Mouse (Mus musculus): ENCODE data around the gene Rnase2a. TPM values are rescaled to one million over a fixed set of nuclear protein-coding genes. Genes with fewer than 3 reads are reported as not detected.
"Not testable (repeated sequence)": the region's sequence is repeated elsewhere in the genome, so short reads cannot be mapped to it uniquely, and the experiment has no call there.

Rnase2a gene
- not detected in 2 replicates for total RNA-seq (2012; rRNA removed)
- not detected for polyA plus RNA-seq (2012; ENCODE audit: insufficient read depth in 1 of 2, insufficient read length in 2 of 2, low read depth in 1 of 2, low replicate concordance in 2 of 2, missing spikeins in 1 of 2)

- H3K4me3 ChIP-seq (ENCODE audit: control insufficient read depth in 1 of 2, insufficient read depth in 1 of 2, low read depth in 2 of 2, low read length in 2 of 2) = no peak within 1 kb of the TSS
- no peaks in the 10 kb centered on the region for H3K79me2 ChIP-seq (ENCODE audit: control insufficient read depth, insufficient read depth, low read length, poor library complexity)
- no peak for TF ChIP-seq EP300 (IDR thresholded peaks at IDR 0.05; ENCODE audit: low read depth in 1 of 2, low read length in 2 of 2)
- no peak for TF ChIP-seq MYC (IDR thresholded peaks at IDR 0.05; ENCODE audit: low read depth, low read length)
- no peak for TF ChIP-seq POLR2A (IDR thresholded peaks at IDR 0.05; ENCODE audit: control insufficient read depth in 1 of 2, insufficient read depth in 1 of 2, low read depth in 1 of 2, low read length in 2 of 2, poor library complexity in 1 of 2)
- no peak for TF ChIP-seq UBTF (IDR thresholded peaks at IDR 0.05; ENCODE audit: borderline replicate concordance, insufficient read depth, low read depth, low read length)
- TF ChIP-seq MAZ (IDR thresholded peaks at IDR 0.05; ENCODE audit: low read depth, low read length) = no peak
- TF ChIP-seq POLR2AphosphoS5 (IDR thresholded peaks at IDR 0.05; ENCODE audit: borderline replicate concordance, low read depth, low read length) = no peak
- TF ChIP-seq KAT2A (conservative IDR thresholded peaks at IDR 0.05; ENCODE audit: low read depth, low read length) = no peak
- TF ChIP-seq GABPA (IDR thresholded peaks at IDR 0.05; ENCODE audit: low read depth, low read length) = no peak
- TF ChIP-seq POLR2AphosphoS2 (IDR thresholded peaks at IDR 0.05; ENCODE audit: low read length) = no peak
- no peak for TF ChIP-seq NELFE (IDR thresholded peaks at IDR 0.05; ENCODE audit: low read depth, low read length)
- DNase-seq (ENCODE audit: low read depth, low spot score) = no peak
- H3K27ac ChIP-seq (ENCODE audit: control insufficient read depth, low read depth, low read length) = no peak within 1 kb of the TSS
- no peak within 1 kb of the TSS for H3K9ac ChIP-seq (ENCODE audit: control insufficient read depth, low read depth, low read length, poor library complexity, severe bottlenecking)
- H3K9me3 ChIP-seq (replicated peaks; ENCODE audit: insufficient read depth, low read length) = no peaks in the 10 kb centered on the region
- H3K36me3 ChIP-seq (ENCODE audit: control insufficient read depth in 1 of 2, insufficient read depth in 2 of 2, low read length in 2 of 2) = no peaks in the 10 kb centered on the region
- H3K27me3 ChIP-seq (ENCODE audit: control insufficient read depth in 1 of 2, insufficient read depth in 2 of 2, low read length in 2 of 2) = no peaks in the 10 kb centered on the region
- no peaks in the 10 kb centered on the region for H3K4me1 ChIP-seq (ENCODE audit: control insufficient read depth in 1 of 2, insufficient read depth in 2 of 2, low read length in 2 of 2)
Measured at GRCm38 (mm10) chr14:51256041-51256440, at the start of gene Rnase2a. Gene Rnase2a (minus strand): TSS chr14:51256112.

- no peak overlapping the region for H3K9ac ChIP-seq (ENCODE audit: control insufficient read depth, low read depth, low read length, poor library complexity, severe bottlenecking)
- no peak overlapping the region for H3K27ac ChIP-seq (ENCODE audit: control insufficient read depth, low read depth, low read length)
- TF ChIP-seq ZNF384 (IDR thresholded peaks at IDR 0.05; ENCODE audit: low read depth, low read length) = no peak
- no peak for TF ChIP-seq TCF12 (IDR thresholded peaks at IDR 0.05; ENCODE audit: low read depth, low read length)
- TF ChIP-seq MEF2A (IDR thresholded peaks at IDR 0.05; ENCODE audit: extremely low read depth, insufficient replicate concordance, low read depth, low read length, poor library complexity, severe bottlenecking) = no peak
- TF ChIP-seq RCOR1 (IDR thresholded peaks at IDR 0.05; ENCODE audit: low read depth, low read length) = no peak
- TF ChIP-seq MAZ (IDR thresholded peaks at IDR 0.05; ENCODE audit: low read depth, low read length) = no peak
- no peak for TF ChIP-seq HCFC1 (IDR thresholded peaks at IDR 0.05; ENCODE audit: low read depth, low read length)
- no peak for TF ChIP-seq ZC3H11A (IDR thresholded peaks at IDR 0.05; ENCODE audit: low read depth, low read length)
- TF ChIP-seq SMC3 (IDR thresholded peaks at IDR 0.05; ENCODE audit: low read depth, low read length) = no peak
- no peak for TF ChIP-seq MAFK (IDR thresholded peaks at IDR 0.05; ENCODE audit: borderline replicate concordance, low read depth, low read length)
- TF ChIP-seq UBTF (IDR thresholded peaks at IDR 0.05; ENCODE audit: borderline replicate concordance, insufficient read depth, low read depth, low read length) = no peak
- no peak for TF ChIP-seq CTCF (IDR thresholded peaks at IDR 0.05 in 2 of 3, conservative IDR thresholded peaks at IDR 0.05 in 1 of 3; ENCODE audit: control insufficient read depth in 1 of 3, insufficient read depth in 1 of 3, low read depth in 2 of 3, low read length in 3 of 3, poor library complexity in 1 of 3, severe bottlenecking in 1 of 3)
- no peak for TF ChIP-seq MAX (IDR thresholded peaks at IDR 0.05; ENCODE audit: low read length)
- no peak for TF ChIP-seq ELF1 (IDR thresholded peaks at IDR 0.05; ENCODE audit: low read depth, low read length)
- TF ChIP-seq POLR2AphosphoS5 (IDR thresholded peaks at IDR 0.05; ENCODE audit: borderline replicate concordance, low read depth, low read length) = no peak
- TF ChIP-seq CHD1 (IDR thresholded peaks at IDR 0.05; ENCODE audit: low read depth, low read length) = no peak
- no peak for TF ChIP-seq MXI1 (IDR thresholded peaks at IDR 0.05; ENCODE audit: low read depth, low read length)
- TF ChIP-seq TAL1 (IDR thresholded peaks at IDR 0.05; ENCODE audit: low read length) = no peak
- TF ChIP-seq KAT2A (conservative IDR thresholded peaks at IDR 0.05; ENCODE audit: low read depth, low read length) = no peak
- TF ChIP-seq POLR2A (IDR thresholded peaks at IDR 0.05; ENCODE audit: control insufficient read depth in 1 of 2, insufficient read depth in 1 of 2, low read depth in 1 of 2, low read length in 2 of 2, poor library complexity in 1 of 2) = no peak
- H3K27me3 ChIP-seq (ENCODE audit: control insufficient read depth in 1 of 2, insufficient read depth in 2 of 2, low read length in 2 of 2) = no peaks in the 10 kb centered on the region
- H3K4me3 ChIP-seq (ENCODE audit: control insufficient read depth in 1 of 2, insufficient read depth in 1 of 2, low read depth in 2 of 2, low read length in 2 of 2) = no peak overlapping the region
- H3K36me3 ChIP-seq (ENCODE audit: control insufficient read depth in 1 of 2, insufficient read depth in 2 of 2, low read length in 2 of 2) = no peaks in the 10 kb centered on the region
- DNase-seq (ENCODE audit: low read depth, low spot score) = no peak
- H3K4me1 ChIP-seq (ENCODE audit: control insufficient read depth in 1 of 2, insufficient read depth in 2 of 2, low read length in 2 of 2) = no peaks in the 10 kb centered on the region
- H3K79me2 ChIP-seq (ENCODE audit: control insufficient read depth, insufficient read depth, low read length, poor library complexity) = no peaks in the 10 kb centered on the region
- no peaks in the 10 kb centered on the region for H3K9me3 ChIP-seq (replicated peaks; ENCODE audit: insufficient read depth, low read length)
Measured at GRCm38 (mm10) chr14:51291505-51291904, 35.6 kb upstream of the Rnase2a start.

GRCm38 (mm10) chr14:51278515-51278914, 22.6 kb upstream of the Rnase2a start:
- not testable (repeated sequence) for H3K9me3 ChIP-seq (replicated peaks; ENCODE audit: insufficient read depth, low read length); DNase-seq (ENCODE audit: low read depth, low spot score)

More at GRCm38 (mm10) chr14:51278515-51278914, 22.6 kb upstream of the Rnase2a start:
- H3K27ac ChIP-seq (ENCODE audit: control insufficient read depth, low read depth, low read length); H3K9ac ChIP-seq (ENCODE audit: control insufficient read depth, low read depth, low read length, poor library complexity, severe bottlenecking); H3K4me1 ChIP-seq (ENCODE audit: control insufficient read depth in 1 of 2, insufficient read depth in 2 of 2, low read length in 2 of 2); H3K36me3 ChIP-seq (ENCODE audit: control insufficient read depth in 1 of 2, insufficient read depth in 2 of 2, low read length in 2 of 2); H3K79me2 ChIP-seq (ENCODE audit: control insufficient read depth, insufficient read depth, low read length, poor library complexity); H3K27me3 ChIP-seq (ENCODE audit: control insufficient read depth in 1 of 2, insufficient read depth in 2 of 2, low read length in 2 of 2); H3K4me3 ChIP-seq (ENCODE audit: control insufficient read depth in 1 of 2, insufficient read depth in 1 of 2, low read depth in 2 of 2, low read length in 2 of 2): not testable (repeated sequence)
